Mouse (Mus musculus) testis, postnatal 10 days (tissue): ENCODE measurements around the gene Jph2.
"Not testable (repeated sequence)": the region's sequence is repeated elsewhere in the genome, so short reads cannot be mapped to it uniquely, and the experiment has no call there.

ENCODE experiments used
- DNase-seq: peaks from one replicate; pipeline ENCODE4 v3.0.0; 2021; ENCODE audit warnings: low spot score

Gene Jph2

DNA sequence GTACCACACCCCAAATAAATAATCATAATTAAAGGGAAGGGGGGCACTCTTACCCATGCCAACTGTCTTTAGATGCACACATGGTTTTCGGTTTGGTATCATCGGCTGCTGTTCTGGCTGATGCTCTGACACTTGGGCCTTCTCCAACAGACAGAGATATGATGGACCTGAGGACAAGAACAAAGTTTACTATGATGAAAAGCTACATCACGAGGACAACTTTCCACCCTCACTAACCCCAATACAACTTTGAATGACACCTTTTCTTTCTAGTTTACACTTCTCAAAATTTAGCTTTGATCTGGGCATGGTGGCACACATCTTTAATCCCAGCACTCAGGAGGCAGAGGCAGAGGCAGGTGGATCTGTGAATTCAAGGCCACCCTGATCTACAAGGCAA lies 13.6 kb upstream of the Jph2 start:
- DNase-seq: not testable (repeated sequence)

DNA sequence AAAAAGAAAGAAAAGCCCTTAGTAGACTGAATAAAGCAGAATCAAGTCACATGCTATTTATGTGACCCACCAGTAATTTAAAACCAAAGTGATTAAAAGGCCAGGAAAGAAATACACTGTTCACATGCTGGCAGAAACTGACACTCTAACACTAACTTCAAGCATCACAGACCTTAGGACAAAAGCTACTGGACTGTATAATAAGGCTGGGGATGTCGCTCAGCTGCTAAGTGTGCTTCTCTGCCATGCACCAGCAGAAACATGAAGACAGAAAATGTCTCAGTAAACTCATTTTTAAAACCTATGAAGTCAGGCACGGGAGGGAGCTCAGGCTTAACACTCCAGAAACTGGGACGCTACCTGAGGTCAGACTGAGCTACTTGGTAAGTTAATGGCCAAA lies 12.4 kb upstream of the Jph2 start:
- DNase-seq: no peak

DNA sequence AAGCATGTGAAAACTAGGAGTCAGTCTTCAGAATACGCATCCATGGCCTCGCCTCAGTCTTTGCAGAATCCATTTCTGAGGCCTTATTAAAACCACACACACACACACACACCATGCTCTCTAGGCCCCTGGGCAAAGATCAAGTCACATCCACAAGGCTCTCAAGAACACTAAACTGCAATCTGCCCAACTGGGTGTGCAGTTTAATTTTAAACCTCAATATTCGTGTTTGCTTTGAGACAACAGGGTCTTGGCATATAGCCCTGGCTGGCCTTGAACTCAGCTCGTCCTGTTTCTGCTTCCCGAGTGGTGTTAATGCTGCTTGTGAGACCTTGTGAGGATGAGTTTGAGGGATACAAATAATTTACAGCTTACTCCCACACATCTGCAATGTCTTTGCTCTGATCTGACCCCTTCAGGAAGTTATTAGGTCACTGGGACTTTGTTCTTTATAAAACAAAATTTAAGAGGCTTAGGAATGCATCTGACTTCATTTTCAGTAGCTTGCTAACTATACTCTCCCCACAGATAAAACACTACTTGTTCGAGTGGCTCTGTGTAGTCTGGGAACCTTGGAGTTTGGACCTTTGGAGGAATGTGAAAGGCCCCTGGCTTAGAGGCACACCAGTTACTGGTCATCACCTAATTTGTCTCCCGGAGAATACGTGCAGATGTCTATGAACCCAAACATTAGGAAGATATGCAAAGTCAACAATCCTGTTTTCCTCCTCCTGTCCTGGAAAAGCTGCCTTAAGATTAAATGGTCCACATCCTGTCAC lies 6.4 kb upstream of the Jph2 start:
- DNase-seq: peak; percentile 76

DNA sequence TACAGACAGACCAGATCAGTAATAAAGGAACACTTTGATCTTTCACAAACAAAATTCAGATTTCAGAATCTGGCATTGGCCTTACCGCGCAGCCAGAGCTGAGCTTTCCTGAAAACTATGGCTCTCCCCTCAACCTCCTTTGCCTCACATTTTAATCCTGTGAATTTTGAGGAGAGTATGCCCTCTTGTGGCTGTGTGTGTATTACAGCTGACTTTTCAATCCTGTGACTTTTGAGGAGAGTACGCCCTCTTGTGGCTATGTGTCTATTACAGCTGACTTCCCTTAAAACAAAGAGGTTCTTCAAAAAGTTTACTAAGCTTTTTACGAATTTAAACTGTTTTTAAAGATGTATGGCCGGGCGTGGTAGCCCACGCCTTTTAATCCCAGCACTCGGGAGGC lies 3.4 kb upstream of the Jph2 start:
- peak; percentile 84 for DNase-seq

DNA sequence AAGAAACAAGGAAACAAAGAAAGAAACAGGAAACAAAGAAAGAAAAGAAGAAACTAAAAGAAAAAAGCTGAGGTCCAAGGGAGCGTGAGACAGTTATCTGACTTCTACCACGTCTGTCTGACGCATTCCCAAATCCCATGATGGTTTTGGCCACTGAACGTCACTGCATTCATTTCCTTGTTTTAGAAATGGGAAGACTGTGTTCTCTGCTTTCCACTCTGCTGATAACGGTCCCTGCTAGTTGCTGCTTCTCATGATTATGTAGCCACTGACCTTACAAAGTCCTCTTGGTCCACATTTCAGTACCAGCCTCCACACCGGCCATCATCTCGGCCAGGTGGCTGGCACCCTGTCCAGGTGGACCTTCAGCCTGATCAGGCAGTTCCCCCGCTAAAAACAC lies 1.4 kb upstream of the Jph2 start:
- no peak for DNase-seq

DNA sequence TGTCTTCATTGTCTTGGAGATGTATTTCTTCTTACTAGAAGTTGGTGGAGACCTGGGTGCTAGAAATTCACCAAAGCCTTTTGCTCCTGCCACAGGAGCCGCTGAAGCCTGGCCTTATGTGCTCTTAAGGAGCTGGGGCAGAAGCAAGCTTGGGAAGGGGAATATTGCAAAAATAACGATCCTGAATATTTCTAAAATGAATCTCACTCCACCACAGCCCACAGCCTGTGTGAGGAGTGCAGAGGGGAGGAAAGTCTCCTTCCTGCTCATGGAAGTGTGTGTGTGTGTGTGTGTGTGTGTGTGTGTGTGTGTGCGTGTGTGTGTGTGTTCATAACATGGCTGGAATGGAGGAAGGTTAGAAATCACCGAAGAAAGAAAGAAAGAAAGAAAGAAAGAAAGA lies 977 bp upstream of the Jph2 start:
- no peak for DNase-seq

DNA sequence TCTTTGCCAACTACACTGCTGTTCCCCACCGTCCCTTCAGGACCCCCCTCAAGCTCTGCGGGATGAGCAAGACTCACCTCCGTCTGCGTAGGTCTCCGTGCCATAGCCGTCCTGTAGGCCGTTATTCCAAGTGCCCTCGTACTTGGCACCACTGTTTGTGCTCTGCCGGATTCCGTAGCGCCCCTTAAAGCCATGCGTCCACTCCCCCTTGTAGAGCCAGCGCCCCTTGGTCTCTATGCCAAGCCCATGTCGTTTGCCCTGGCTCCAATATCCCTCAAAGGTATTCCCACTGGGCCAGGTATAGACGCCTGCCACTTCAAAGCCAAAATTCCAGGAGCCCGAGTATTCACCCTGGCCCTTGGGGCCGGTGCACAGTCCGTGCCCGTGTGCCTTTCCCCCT lies 722 bp downstream of the Jph2 start:
- DNase-seq: no peak

DNA sequence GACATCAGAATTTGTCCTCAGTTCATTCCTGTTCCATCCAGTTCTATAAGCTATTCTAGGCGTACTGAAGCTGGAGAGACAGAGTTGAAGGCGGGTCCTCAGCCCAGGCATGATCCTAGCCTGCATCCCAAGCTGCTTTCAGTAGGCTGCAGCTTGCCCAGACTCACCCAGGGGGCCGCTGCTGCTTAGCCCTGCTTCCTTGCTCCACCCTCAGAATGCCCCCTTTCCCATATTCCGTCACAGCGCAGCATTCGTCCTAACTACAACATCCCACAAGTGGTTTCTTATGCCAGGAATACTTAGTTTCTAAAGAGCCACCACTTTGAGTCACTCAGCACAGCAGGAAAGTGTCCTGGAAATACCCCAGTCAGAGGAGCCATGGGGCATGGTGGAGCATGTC lies 2.8 kb downstream of the Jph2 start:
- DNase-seq: no peak

DNA sequence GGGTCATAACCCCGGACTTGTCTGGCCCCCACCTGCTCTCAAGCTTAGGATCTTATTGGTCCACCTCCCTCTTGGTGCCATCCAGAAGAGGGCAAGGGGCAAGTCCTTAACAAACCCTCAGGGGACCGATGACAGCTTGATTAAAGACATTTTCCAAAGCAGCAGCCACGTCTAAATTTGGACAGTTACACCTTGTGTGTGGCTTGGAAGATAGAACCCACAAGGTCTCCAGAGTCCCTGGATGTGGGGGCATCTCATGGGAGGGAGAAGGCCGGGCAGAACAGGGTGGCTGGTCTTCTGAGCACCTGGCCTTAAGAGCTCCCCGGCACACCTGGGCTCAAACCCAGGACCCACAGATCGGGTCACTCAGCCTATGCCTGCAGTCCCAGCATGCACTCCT lies 3.8 kb downstream of the Jph2 start:
- DNase-seq: no peak

DNA sequence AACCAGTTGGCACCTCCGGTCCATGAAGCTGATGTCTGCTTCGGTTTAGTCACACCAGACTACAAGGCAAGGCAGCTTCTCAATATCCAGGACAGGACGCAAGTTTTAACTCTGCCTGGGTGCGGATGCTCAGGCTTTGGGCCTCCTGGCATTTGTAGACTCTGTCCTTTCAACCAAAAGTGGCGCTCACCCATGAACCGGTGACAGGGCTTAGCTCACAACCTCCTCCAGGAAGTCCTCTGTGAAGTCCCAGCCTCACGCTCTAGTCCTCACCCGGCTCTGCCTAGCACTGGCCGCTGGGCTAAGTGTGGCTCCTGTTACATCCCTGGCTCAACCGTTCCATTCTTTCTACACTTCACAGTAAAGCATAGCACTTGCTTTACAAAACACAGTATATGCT lies 4.6 kb downstream of the Jph2 start:
- no peak for DNase-seq

DNA sequence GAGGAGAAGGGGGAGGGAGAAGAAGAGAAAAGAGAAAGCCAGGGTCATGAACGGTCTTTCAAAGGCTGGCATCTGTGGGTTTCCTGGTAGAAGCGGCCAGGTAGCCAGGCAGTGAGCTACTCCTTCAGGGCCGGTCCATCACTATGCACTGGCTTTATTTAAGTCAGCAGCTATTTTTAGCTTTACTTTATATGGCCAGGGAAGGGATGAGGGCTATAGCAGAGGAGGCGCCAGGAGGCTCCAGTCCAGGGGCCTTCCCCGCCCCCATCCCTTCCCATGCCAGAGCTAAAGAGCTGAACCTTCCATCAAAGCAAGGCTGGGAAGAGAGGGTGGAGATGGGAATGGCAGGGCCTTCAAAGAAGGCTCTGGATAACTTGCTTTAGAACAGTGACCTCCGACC lies 5.4 kb downstream of the Jph2 start:
- no peak for DNase-seq

DNA sequence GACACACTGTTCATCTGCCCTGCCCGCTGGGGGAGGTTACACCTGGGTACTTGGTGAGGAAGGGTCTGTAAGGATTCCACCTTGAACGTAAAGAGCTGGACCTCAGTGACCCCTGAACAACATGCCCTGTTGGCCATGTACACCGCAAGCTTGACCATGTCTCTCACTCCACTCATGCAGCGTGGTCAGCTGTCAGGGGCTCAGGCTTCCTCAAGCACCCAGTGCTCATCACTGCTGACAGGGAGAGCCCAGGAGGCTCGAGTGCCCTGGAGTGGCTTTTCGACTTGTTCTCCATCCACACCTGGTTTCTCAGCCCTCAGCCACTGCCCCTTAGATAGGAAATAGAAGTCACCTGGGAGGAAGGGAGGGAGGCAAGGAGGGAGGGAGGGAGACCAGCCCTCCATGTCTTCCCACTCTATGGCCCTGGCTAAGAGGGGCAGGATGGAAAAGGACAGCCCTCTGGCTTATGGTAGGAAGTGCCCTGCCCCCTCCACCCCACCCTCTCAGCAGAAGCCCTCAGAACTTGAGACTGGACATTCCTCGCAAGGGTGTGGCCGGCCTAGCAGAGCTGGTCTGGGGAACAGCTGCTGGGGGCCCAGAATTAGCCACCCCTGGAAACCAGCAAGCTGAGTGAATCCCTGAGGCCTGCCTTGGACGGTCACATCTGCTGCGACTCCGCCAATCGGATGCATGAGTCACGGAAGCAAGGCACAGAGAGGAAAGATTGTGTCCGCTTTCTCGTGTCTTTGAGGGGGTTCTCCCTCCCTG lies 11.2 kb downstream of the Jph2 start:
- no peak for DNase-seq

DNA sequence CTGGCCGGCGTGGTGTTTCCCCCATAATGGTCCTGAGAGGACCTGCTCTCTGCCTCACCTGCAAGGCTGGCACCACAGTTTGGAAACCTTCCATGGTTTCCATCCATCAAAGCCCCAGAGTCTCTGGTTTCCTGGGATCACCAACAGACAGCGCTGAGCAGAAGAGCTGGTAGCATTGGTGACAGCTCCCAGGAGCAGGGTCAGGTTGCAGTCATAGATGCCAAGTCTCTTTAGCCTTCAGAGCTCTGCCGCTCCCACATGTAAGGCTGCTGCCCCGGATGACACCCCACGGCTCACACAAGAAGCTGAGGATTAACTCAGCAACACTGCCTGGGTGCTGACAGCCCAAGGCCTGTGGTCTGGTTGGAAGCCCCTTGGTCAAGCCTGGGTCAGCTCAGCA lies 12.7 kb downstream of the Jph2 start:
- no peak for DNase-seq

DNA sequence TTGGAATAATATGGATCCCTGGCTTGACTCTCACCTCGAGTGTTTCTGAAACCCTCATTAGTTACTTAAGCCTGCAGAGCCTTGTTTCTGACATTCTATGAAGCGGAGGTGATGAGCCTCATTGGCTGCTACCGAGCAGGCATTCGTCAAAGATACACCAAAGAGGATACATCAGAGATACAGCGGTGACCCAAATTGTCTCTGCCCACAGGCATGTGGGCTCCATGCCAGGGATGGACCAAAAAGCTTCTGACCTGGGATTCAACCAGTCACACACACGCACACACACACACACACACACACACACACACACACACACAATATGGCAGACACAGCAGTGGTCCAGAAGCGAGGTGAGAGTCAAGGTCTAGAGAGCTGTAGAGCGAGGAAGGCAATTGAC lies 16.5 kb downstream of the Jph2 start:
- no peak for DNase-seq

DNA sequence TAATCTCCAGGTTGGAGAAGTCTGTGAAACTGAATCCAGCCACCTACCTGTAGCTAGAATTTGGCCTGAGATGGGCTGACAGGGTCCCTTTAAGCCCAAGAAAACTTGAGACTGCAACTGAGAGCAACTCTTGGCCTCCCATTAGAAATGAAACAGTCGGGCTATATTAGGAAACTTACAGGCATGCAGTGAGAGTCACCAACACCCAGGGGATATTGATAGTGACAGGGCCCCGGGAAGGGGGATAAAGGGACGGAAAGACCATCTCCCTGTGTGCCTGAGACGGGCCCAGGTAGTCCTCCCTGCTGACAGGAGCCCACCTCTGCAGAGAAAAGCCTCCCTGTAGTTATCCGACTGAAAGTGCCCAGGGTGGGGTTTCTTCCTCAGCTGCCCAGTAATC lies 18.4 kb downstream of the Jph2 start:
- no peak for DNase-seq

DNA sequence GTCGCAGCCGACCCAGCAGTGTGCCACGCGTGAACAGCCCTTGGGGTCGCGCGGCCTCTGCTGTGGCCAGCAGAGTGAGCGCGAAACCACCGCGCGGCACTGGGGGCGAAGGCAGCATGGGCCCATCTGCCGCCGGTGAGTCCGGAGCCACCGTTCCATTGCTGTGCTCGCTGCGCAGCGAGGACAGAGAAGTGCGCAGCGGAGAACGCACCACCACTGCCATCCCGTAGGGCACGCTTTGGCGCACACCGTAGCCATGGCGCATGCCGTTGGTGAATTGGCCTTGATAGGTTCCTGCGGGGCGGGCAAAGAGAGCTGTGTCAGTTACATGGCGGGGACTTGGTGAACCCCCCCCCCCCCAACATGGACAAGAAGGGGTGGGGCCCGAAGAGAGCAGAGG lies 21.7 kb downstream of the Jph2 start:
- no peak for DNase-seq

DNA sequence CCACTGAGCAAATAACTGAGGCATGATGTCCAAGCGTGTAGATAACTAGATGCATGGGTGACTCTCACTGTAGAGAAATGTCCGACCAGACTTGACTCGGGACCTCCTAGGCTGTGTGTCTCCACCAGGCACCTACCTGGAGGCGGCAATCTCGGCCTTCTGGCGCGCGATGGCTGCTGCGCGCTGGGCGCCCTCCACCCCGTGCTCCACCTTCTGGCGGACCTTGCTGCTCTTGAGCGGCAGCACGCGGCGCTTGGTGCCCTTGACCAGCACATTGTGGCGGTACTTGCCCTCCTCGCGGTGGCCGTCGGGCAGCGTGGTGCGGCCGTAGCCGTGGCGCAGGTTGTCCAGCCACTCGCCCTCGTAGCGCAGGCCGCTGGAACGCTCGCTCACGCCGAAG lies 22.3 kb downstream of the Jph2 start:
- DNase-seq: no peak

DNA sequence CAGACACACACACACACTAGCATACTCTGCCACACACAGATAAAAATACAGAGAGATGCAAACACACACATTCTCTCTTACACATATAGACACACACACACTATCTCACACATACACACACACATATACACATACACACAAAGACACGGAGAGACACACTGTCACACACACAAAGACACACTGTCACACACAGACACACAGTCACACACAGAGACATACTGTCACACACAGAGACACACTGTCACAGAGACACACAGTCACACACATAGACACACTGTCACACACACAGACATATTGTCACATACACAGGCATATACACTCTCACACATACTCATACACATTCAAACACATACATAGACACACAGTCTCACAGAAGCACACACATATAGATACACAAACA lies 25.2 kb downstream of the Jph2 start:
- DNase-seq: no peak

DNA sequence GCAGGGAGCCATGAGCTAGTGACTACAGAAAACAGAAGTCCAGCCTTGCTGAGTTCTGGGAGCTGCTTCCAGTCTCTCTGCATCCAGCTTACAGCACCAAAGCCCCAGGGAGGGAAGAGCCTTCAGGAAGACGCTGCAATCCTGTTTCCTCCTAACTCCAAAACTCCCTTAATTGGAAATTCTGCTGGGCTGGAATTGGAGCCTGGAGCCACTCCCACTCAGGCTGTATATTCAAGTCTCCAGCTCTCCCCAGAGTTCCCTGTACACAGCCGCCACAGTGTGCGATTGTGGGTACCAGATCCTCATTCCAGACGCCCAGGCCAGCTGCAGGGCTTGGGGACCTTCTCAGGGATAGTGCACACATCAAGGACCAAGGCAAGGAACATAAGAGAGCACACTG lies 27.6 kb downstream of the Jph2 start:
- DNase-seq: no peak

DNA sequence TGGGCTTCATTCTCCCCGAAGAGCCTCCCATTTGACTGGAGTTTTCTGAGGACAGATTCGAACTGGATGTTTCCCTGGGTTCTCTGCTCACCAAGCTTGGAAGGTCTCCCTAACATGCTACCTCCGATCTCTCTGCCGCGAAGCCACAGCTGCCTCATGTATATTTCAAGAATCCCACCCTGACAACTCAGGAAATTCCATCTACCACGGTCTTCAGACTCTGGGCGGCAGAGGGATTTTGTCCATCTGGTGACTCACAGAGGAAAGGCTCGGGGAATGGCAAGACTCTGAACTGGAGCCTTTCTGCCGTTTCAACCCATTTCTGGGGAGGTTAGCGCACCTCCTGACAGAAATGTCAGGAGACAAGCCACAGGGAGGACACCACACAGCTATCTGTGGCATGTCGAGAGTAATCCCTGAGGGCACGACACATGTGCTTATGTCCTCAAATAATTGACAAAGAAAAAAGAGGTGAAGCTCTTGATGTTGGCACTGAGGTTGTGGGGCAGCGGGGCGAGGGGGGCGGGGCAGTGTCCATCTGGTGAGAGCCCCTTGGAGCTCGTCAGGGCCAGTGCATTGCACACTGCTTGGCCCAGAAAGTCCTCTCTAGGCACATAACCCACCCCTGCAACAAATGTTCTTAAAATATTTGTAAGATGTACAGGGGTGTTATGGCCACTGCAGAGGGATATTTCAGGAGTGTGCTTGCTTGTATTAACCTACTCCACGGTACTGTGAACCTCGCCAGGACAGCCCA lies 32.8 kb downstream of the Jph2 start:
- DNase-seq: no peak

DNA sequence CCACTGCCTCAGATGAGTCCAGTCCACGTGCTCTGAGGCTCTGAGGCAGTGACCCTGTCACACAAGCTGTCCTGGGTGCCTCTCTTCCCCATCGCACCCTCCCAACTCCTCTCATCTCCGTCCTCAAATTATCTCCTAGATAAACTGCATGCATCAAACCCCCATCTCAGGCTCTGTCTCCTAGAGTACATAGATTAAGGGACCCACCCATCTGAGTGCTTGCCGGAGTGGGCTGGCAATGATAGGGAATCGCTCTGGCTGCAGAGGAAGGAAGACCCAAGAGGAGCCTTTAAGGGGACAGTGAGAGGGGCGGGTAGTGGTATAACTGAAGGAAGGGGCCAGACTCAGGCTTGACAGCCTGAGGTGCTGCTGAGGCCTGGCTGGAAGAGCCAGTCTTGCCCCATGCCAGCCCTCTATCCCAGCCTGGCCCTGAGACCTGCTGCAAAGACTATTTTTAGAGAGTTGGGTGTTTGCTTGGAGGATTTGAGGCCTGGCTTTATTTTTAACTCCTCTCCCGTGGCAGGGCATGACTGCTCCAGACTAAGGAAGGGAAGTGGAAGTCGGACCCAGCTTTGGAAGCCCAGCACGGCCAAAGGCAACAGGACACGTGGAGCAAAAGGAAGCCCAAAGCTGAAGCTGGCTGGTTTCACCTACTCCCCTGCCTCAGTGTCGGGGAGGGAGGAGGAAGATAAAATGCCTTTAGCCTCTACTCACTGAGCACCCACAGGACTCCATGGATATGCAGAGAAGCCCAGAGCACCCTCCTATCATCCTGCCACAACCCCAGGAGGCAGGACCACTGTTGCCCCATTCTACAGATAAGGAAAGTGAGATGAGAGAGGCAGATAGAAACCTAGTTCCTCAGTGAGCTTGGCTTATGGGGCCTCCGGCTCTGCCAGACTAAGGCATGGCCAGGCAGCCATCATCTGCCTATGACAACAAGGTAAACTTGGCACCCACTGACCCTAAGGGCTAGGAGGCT lies 34.6 kb downstream of the Jph2 start:
- DNase-seq: no peak
